Mouse (Mus musculus) spleen, postnatal 4 days (tissue): ENCODE measurements at regions not wholly inside any gene's neighbourhood (a gene's known extent, or its start where the extent isn't known, plus 50 kb on each side); places are given as distances from the start of the nearest gene placed in this dataset.

Source experiments
- DNase-seq, 2 experiments: peaks; one replicate each; pipeline ENCODE4 v3.0.0; 2022; ENCODE audit warnings: low spot score in 2 of 2

- no peak for DNase-seq
Observed at GRCm38 (mm10) chr15:7003311-7003710, 87.1 kb upstream of the Lifr start.

- no peak for DNase-seq
Observed at GRCm38 (mm10) chr15:7005142-7005541, 85.3 kb upstream of the Lifr start.

- DNase-seq = no peak
Observed at GRCm38 (mm10) chr15:7006271-7006670, 84.1 kb upstream of the Lifr start.

GRCm38 (mm10) chr15:7008725-7009380, 81.6 kb upstream of the Lifr start:
- no peak for DNase-seq

GRCm38 (mm10) chr15:7010966-7011695, 79.3 kb upstream of the Lifr start:
- no peak for DNase-seq

- DNase-seq = no peak
Observed at GRCm38 (mm10) chr15:7011696-7012070, 78.7 kb upstream of the Lifr start.

- DNase-seq = no peak
Observed at GRCm38 (mm10) chr15:7012446-7012845, 78.0 kb upstream of the Lifr start.

- DNase-seq = no peak
Observed at GRCm38 (mm10) chr15:7013047-7013446, 77.4 kb upstream of the Lifr start.

GRCm38 (mm10) chr15:7014984-7015383, 75.4 kb upstream of the Lifr start:
- no peak for DNase-seq

GRCm38 (mm10) chr15:7016018-7016417, 74.4 kb upstream of the Lifr start:
- DNase-seq = no peak

- no peak for DNase-seq
Observed at GRCm38 (mm10) chr15:7017281-7017845, 73.1 kb upstream of the Lifr start.

GRCm38 (mm10) chr15:7022660-7023059, 67.8 kb upstream of the Lifr start:
- no peak for DNase-seq

- DNase-seq = no peak
Observed at GRCm38 (mm10) chr15:7025194-7025593, 65.2 kb upstream of the Lifr start.

- no peak for DNase-seq
Observed at GRCm38 (mm10) chr15:7031297-7032043, 58.9 kb upstream of the Lifr start.

- DNase-seq = no peak
Observed at GRCm38 (mm10) chr15:7037475-7037874, 52.9 kb upstream of the Lifr start.

- no peak for DNase-seq
Observed at GRCm38 (mm10) chr15:7039119-7039518, 51.3 kb upstream of the Lifr start.

- DNase-seq = no peak
Observed at GRCm38 (mm10) chr15:7039825-7040224, 50.6 kb upstream of the Lifr start.
